Mouse (Mus musculus) regulatory T cell (primary cell): ENCODE data around the gene Ifrd2.

Source experiments
- in situ Hi-C: fragments of 300-600 bp; cut with MboI, MseI; formaldehyde crosslinking; loops from one replicate; pipeline ENCODE4 v1.15.1; 2025; ENCODE audit warnings: high pct_unique_total_duplicates

Ifrd2 gene

DNA sequence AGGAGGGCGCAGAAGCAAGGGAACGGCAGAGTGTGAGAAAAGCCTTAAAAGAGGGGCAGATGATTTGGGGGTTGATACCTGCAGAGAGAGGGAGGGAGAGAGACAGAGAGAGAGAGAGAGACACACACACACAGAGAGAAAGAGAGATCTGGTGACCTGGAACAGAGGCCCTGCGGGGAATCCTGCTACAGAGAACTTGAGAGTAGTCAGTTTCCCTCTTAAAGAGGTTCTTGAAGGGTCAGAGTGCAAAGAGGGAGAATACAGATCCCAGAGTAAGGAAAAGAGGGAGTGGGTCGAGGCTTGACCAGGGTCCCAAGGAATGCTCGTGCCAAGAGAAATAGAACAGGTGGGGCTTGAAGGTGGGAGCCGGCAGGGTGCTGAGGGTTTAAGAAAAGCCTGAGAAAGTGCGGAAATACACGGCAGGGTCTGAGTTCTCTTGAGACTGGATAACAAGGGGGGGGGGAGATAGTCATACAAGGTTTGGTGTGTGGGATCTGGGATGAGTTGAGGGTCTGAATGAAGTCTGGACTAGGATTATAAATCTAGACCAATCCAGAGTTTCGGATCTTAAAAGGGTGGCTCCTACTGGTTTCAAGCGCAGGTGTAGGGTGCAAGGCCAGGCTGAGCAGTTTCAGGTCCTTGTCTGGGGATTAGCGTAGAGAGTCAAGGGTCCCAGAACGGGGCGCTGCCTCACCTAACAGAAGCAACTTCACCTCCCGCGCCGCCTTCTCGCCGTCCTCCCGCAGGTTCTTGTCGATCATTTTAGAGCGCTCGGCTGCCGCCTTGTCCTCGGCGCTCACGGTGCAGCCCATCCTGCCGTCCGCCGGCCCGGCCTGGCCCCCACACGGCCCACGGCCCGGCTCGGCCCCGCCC lies 47.2 kb downstream of the Ifrd2 start:
- in situ Hi-C loops, result no loop called here

DNA sequence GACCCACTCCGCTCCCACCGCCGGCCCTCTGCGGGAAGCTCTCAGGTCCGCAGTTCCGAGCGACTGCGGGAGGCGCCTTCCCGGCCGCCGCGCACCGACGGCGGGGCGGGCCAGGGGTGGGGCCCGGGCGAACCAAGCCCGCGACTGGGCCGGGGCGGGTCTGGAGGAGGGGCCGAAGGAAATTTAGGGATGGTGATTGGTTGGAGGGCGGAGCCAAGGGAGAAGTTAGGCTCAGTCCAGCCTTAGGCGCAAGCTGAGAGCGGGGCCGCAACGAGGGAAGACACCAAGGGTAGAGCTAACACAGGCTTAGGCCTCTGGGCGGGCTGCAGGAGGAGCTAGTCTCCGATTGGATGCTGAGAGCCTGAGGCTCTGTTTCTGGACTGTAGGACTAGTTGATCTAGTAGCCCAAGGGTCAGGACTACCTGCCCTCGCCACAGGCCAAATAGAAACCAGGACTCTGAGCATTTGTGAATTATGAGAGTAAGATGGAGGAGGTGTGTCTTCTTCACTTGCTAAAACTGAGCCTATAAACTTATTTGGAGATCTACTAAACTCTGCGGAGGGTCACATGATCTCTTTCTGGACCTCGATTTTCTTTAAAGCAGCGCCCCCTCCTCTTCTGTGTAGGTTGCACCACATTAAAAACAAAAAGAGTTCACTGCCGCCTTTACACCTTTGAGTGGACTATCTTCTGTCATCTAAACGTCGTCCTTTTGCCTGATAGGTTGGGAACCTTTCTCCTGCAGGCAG lies 48.0 kb downstream of the Ifrd2 start, which contains the start of gene Gnai2:
Gene Gnai2, minus strand, starts transcription at position 89 of the 750 bp plus-strand sequence.
- in situ Hi-C loops, result no loop called here

DNA sequence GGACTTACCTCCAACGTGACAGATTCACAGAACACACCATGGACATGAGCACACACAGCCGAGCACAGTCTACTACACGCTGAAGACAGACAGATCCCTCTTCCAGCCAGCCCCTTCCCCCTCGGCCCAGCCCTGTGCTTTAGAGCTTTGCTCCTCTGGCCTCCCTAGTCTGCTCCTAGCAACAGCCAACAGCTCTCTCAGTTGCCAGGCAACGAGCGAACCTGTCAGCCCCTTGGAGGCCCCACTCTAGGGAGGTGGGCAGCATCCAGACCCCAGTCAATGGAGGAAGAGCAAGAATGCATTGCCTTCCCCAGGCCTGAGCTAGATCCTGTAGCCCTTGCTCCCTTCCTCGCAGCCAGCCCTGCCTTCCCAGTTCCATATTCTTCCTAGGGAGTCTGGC lies 49.6 kb downstream of the Ifrd2 start:
- in situ Hi-C loops, result no loop called here

DNA sequence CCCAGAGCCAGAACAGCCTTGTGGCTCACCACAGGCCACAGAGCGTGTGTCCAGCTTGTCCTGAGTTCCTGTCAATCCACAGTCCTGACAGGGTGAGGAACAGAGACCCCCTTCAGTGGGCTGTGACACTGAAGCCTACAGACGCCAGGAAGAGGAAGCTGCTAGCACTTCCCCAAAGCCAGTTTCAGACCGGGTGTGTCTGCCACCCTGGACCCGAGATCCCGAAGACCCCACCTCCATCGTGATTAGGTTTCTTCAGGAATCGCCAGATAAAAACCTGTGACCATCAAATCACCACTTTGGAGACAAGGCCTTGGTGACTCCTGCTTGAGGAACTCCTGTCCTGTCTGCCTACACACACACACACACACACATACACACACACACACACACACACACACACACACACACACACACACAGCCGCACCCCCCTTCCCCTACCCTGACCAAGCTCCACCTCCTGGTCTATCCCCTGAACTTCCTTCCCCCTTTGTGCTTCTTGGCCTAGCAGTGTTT lies 52.9 kb downstream of the Ifrd2 start:
- in situ Hi-C loops, result loop anchor here (5.0 kb wide), 1 partner anchor 38 kb away; no protein-coding TSS in a partner anchor

DNA sequence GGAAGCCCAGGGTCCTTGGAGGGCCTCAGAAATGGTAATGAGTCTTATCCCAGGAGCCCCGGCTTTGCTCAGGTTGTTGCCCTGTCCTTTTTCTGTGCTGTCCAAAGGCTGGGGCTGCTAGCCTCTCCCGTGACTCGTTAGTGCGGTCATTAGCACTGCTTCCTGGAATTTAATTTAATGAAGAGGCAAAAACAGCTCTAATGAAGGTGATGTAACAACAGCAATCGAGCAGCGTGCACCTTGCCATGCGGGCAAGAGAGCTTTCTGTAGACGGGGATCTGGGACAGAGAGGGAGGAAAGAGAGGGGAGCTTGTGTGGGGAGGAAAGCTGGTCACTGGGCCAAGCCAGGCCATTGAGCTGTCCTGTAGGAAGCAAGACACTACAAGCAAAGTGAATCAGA lies 54.2 kb downstream of the Ifrd2 start:
- in situ Hi-C loops, result loop anchor here (5.0 kb wide), 1 partner anchor 39 kb away; no protein-coding TSS in a partner anchor
